Comparison of ENCODE assay signal across 11 mouse cellular contexts in genomic region chr10:110922612-110923011, GRCm38 (mm10). TPM values are rescaled to one million over a fixed set of nuclear protein-coding genes. Genes with fewer than 3 reads are reported as not detected.
DNase-seq lines count a peak whose midpoint lies in the region; ATAC-seq lines count a peak whose summit lies in the region.
"Had no signal": no experiment of that assay in that cellular context is flagged by ENCODE, and none has a peak within 500 bp of the region (broad histone marks: within the 10 kb centered on the region; RNA-seq: fewer than 3 reads in every experiment).

No protein-coding gene starts in this region.

- no peaks in the 10 kb centered on the region for H3K36me3 ChIP-seq in hindbrain, embryonic 12.5 days
- H3K36me3 ChIP-seq in hindbrain, embryonic 14.5 days (replicated peaks; ENCODE audit: control insufficient read depth, insufficient read depth), result no peaks in the 10 kb centered on the region
- no peaks in the 10 kb centered on the region for H3K36me3 ChIP-seq in forebrain, embryonic 12.5 days (replicated peaks)
- no peaks in the 10 kb centered on the region for H3K36me3 ChIP-seq in limb, embryonic 13.5 days

- no peak overlapping the region for H3K4me3 ChIP-seq in hindbrain, embryonic 12.5 days
- H3K4me3 ChIP-seq in hindbrain, embryonic 14.5 days (replicated peaks; ENCODE audit: low read length), result no peak overlapping the region
- H3K4me3 ChIP-seq in forebrain, embryonic 12.5 days (replicated peaks), result no peak overlapping the region
- H3K4me3 ChIP-seq in limb, embryonic 13.5 days, result peak overlapping the region; percentile 77

- no peak overlapping the region for H3K9ac ChIP-seq in hindbrain, embryonic 12.5 days
- H3K9ac ChIP-seq in hindbrain, embryonic 14.5 days, result no peak overlapping the region
- H3K9ac ChIP-seq in forebrain, embryonic 12.5 days, result no peak overlapping the region
- H3K9ac ChIP-seq in limb, embryonic 13.5 days, result 0 out of 2 replicates have a peak overlapping the region, but pooled peaks have one; percentile 88

- no peak for DNase-seq in hindbrain, embryonic 14.5 days (ENCODE audit: low spot score)
- DNase-seq in Muller cell, postnatal 12 days (ENCODE audit: inconsistent ontology term), result peak; percentile 36
- no peak for DNase-seq in cerebellum, adult 11 months
- DNase-seq in urinary bladder, postnatal 10 days (ENCODE audit: low spot score), result no peak
- no peak for DNase-seq in left cerebral cortex, postnatal 14 days (ENCODE audit: low spot score in 2 of 2)
- DNase-seq: right cerebral cortex, postnatal 14 days; thymus, postnatal 36 days had no signal

- H3K4me2 ChIP-seq in hindbrain, embryonic 12.5 days (replicated peaks), result peak overlapping the region; percentile 76
- no peak overlapping the region; the same call in 1 of the 2 replicates for H3K4me2 ChIP-seq in hindbrain, embryonic 14.5 days (replicated peaks)
- 0 out of 2 replicates have a peak overlapping the region, but pooled peaks have one; percentile 1 for H3K4me2 ChIP-seq in forebrain, embryonic 12.5 days
- H3K4me2 ChIP-seq in limb, embryonic 13.5 days (replicated peaks), result peak overlapping the region; percentile 84

- H3K9me3 ChIP-seq in hindbrain, embryonic 12.5 days (replicated peaks), result no peaks in the 10 kb centered on the region
- no peaks in the 10 kb centered on the region for H3K9me3 ChIP-seq in hindbrain, embryonic 14.5 days (ENCODE audit: control insufficient read depth, low read length)
- H3K9me3 ChIP-seq in forebrain, embryonic 12.5 days, result no peaks in the 10 kb centered on the region
- H3K9me3 ChIP-seq in limb, embryonic 13.5 days, result no peaks in the 10 kb centered on the region

- WGBS in hindbrain, embryonic 12.5 days, result 83% methylated on average over 9 of the region's 9 CpGs
- WGBS in hindbrain, embryonic 14.5 days, result 75% methylated on average over 9 of the region's 9 CpGs
- WGBS in forebrain, embryonic 12.5 days, result 86% methylated on average over 9 of the region's 9 CpGs
- 41% methylated on average over 9 of the region's 9 CpGs for WGBS in limb, embryonic 13.5 days

- intact Hi-C loops in left cerebral cortex, postnatal 14 days (cut with DNase I), result no loop called here

- H3K27ac ChIP-seq in hindbrain, embryonic 12.5 days, result no peak overlapping the region
- no peak overlapping the region for H3K27ac ChIP-seq in hindbrain, embryonic 14.5 days
- H3K27ac ChIP-seq in forebrain, embryonic 12.5 days, result no peak overlapping the region
- no peak overlapping the region for H3K27ac ChIP-seq in limb, embryonic 13.5 days

- H3K4me1 ChIP-seq in hindbrain, embryonic 12.5 days, result peaks cover 29% of the 10 kb centered on the region
- H3K4me1 ChIP-seq in hindbrain, embryonic 14.5 days (replicated peaks; ENCODE audit: control insufficient read depth, insufficient read depth, low read length), result peaks cover 19% of the 10 kb centered on the region
- peaks cover 43% of the 10 kb centered on the region for H3K4me1 ChIP-seq in forebrain, embryonic 12.5 days
- H3K4me1 ChIP-seq in limb, embryonic 13.5 days, result peaks cover 64% of the 10 kb centered on the region

- no peaks in the 10 kb centered on the region for H3K27me3 ChIP-seq in hindbrain, embryonic 12.5 days
- no peaks in the 10 kb centered on the region for H3K27me3 ChIP-seq in hindbrain, embryonic 14.5 days (ENCODE audit: control insufficient read depth, insufficient read depth, low read length)
- no peaks in the 10 kb centered on the region for H3K27me3 ChIP-seq in forebrain, embryonic 12.5 days
- no peaks in the 10 kb centered on the region for H3K27me3 ChIP-seq in limb, embryonic 13.5 days
- H3K27me3 ChIP-seq: CH12.LX had no signal

- ATAC-seq in hindbrain, embryonic 12.5 days (ENCODE audit: low FRiP score), result no peak
- no peak for ATAC-seq in hindbrain, embryonic 14.5 days (ENCODE audit: low FRiP score)
- ATAC-seq in forebrain, embryonic 12.5 days (ENCODE audit: low FRiP score), result no peak
- no peak for ATAC-seq in limb, embryonic 13.5 days (ENCODE audit: low FRiP score, low read depth)

RNA-seq across cellular contexts. Expression of gene Csrp2, which starts 3.0 kb away (rescaled TPM):
- polyA plus RNA-seq in hindbrain, embryonic 12.5 days (2016; fragmentation: Nextera tagmentation; extraction: Ambion mirVana), result 148 and 160 TPM in 2 replicates
- 122 and 128 TPM in 2 replicates for polyA plus RNA-seq in hindbrain, embryonic 14.5 days (2014; fragmentation: Nextera tagmentation; extraction: Ambion mirVana)
- polyA plus RNA-seq in forebrain, embryonic 12.5 days (2016; fragmentation: Nextera tagmentation; extraction: Ambion mirVana), result 128 and 164 TPM in 2 replicates
- polyA plus RNA-seq in limb, embryonic 13.5 days (2015; fragmentation: Nextera tagmentation; extraction: Ambion mirVana), result 207 and 225 TPM in 2 replicates
- 10 to 100 TPM; 26.3 to 30.3 TPM for total RNA-seq in left cerebral cortex, postnatal 14 days (2021)
